Mouse (Mus musculus): Measurements from ENCODE around the gene Zp2.

DNA sequence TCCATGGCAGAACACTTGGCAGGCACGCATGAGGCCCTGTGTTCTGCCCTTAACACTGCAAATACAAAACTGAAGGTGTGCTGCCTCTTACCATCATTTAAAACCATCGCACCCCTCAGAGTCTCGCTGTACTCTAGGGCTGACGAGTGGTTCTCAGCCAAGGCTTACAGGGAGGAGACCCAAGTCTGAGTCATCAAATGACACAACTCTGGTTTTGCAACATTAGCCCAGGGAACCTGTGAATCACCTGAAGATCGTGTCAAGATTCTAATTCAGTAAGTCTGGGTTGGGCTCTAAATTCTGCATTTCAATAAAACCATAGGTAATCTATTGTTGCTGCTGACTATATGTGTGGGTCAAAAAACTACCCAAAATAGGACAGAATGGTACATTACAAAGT lies 35.5 kb upstream of the Zp2 start:
- TF ChIP-seq CTCF (conservative IDR thresholded peaks at IDR 0.05 in 1 of 2, IDR thresholded peaks at IDR 0.05 in 1 of 2; ENCODE audit: low read depth in 2 of 2, low read length in 2 of 2) (no peak), POLR2A (IDR thresholded peaks at IDR 0.05; ENCODE audit: low read depth, low read length) (no peak), RCOR1 (conservative IDR thresholded peaks at IDR 0.05; ENCODE audit: low read depth, low read length) (no peak), RAD21 (IDR thresholded peaks at IDR 0.05; ENCODE audit: low read depth, low read length) (no peak), UBTF (IDR thresholded peaks at IDR 0.05; ENCODE audit: low read depth, low read length) (no peak)

Measured in CH12.LX (cell line).